Mouse (Mus musculus) bone marrow macrophage, adult 2 months (primary cell): ENCODE results near the gene Als2.

Experiments used
- CTCF ChIP-seq: IDR thresholded peaks from 2 replicates; pipeline ENCODE4 v1.5.1; 2012; ENCODE audit warnings: low read depth, mild to moderate bottlenecking, low read length, moderate library complexity
- POLR2A ChIP-seq: IDR thresholded peaks from 2 replicates; pipeline ENCODE4 v1.6.1; 2012; ENCODE audit warnings: mild to moderate bottlenecking, low read depth, low read length, borderline replicate concordance

- TF ChIP-seq CTCF (no peak), POLR2A (no peak)
Observed at GRCm38 (mm10) chr1:59170290-59170689, 66.7 kb downstream of the Als2 start.
